Mouse (Mus musculus) midbrain, embryonic 10.5 days (tissue): Measurements from ENCODE around the gene Tarbp2. TPM values are rescaled to one million over a fixed set of nuclear protein-coding genes. Genes with fewer than 3 reads are reported as not detected.
A peak's percentile ranks its signal among the peaks of the same experiment; 100 is the strongest.

ENCODE experiments used
- DNase-seq: peaks from one replicate; pipeline ENCODE4 v3.0.0-alpha.2; 2017; ENCODE audit warnings: low spot score
- H3K27ac ChIP-seq: fragments of 300-500 bp; sonication (generic); replicated peaks from 2 replicates; pipeline ENCODE4 v1.5.1; 2016; ENCODE audit warnings: mild to moderate bottlenecking
- H3K27me3 ChIP-seq: fragments of 300-500 bp; sonication (generic); 2 replicates; pipeline ENCODE4 v1.6.1; 2016; ENCODE audit warnings: low read depth, mild to moderate bottlenecking; ENCODE audit not compliant: poor library complexity, severe bottlenecking
- H3K36me3 ChIP-seq: fragments of 300-500 bp; sonication (generic); 2 replicates; pipeline ENCODE4 v1.6.1; 2016; ENCODE audit warnings: mild to moderate bottlenecking, moderate library complexity
- H3K4me1 ChIP-seq: fragments of 300-500 bp; sonication (generic); 2 replicates; pipeline ENCODE4 v1.6.1; 2016
- H3K4me3 ChIP-seq: fragments of 300-500 bp; sonication (generic); 2 replicates; pipeline ENCODE4 v1.5.1; 2016; ENCODE audit warnings: mild to moderate bottlenecking, moderate library complexity
- H3K9me3 ChIP-seq: fragments of 300-500 bp; sonication (generic); replicated peaks from 2 replicates; pipeline ENCODE4 v1.6.1; 2016; ENCODE audit warnings: mild to moderate bottlenecking
- WGBS: fragments of 180-500 bp; shearing (Covaris S2); methylation state at CpG from one replicate; pipeline ENCODE4 v1.1.7; 2016; 5-methylcytosine and 5-hydroxymethylcytosine counted together
- polyA plus RNA-seq: library from polyadenylated mRNA; unstranded; fragments of >200 nt; fragmentation: Nextera tagmentation; extraction: Ambion mirVana; gene quantifications from 2 replicates; pipeline ENCODE4 v1.2.1, GENCODE M21; 2016

Gene Tarbp2
- polyA plus RNA-seq = 133 and 143 TPM in 2 replicates

DNA sequence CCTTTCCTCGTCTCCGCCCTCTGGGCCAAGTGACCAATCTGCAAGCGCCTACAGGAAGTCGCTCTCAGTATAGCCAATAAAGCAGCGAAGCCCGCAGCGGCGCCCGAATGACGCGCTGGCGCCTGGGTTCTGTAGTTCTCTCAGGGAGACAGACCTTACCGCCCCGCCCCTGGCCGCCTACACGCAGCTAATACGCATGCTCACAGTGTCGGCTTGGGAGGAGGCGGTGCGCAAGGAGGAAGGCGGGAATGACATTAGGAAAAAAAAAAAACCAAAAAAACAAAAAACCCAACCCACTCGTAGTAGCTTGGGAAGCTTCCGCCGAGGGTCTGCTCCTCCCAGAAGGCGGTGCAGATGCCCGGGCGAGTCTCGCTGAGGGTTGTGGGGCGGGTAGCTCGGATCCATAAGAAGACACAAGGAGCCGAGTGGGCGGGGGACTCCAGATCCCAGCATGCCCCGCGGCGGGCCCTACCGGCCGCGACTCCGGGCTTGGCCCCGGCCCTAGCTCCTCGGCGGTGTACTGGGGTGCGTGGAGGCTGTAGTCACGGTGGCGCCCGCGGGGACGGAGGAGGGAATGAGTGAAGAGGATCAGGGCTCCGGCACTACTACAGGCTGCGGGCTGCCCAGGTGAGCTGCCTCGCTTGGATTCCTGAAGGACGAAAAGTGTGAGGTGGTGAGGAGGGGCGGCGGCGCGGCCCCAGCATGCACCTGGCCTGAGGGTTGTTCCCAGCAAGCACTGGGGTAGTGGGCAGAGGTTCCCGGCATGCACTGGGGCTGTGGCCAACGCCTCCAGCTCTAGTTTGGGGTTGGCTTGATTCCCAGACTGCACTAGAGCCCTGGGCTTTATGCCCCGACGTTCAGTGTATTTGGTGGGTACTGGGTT lies at the start of gene Tarbp2:
Gene Tarbp2 (plus strand): TSS at position 217 of the 883 bp plus-strand sequence.
- peaks cover 30% of the 10 kb centered on the region for H3K36me3 ChIP-seq
- WGBS = under 1% methylated on average over 60 of the region's 60 CpGs
- H3K4me3 ChIP-seq = peak within 1 kb of the TSS; percentile 81
- no peaks in the 10 kb centered on the region for H3K27me3 ChIP-seq
- peak within 1 kb of the TSS; percentile 98 for H3K27ac ChIP-seq
- H3K4me1 ChIP-seq = peaks cover 54% of the 10 kb centered on the region
- H3K9me3 ChIP-seq = no peaks in the 10 kb centered on the region
- DNase-seq = peak; percentile 99

GRCm38 (mm10) chr15:102468675-102469370 lies 49.2 kb upstream of the Tarbp2 start:
- Histone ChIP-seq H3K36me3 (peaks cover 21% of the 10 kb centered on the region), H3K27ac (no peak overlapping the region), H3K4me3 (no peak overlapping the region), H3K9me3 (no peaks in the 10 kb centered on the region), H3K4me1 (peaks cover 20% of the 10 kb centered on the region), H3K27me3 (no peaks in the 10 kb centered on the region)
- WGBS = 98% methylated on average over 9 of the region's 9 CpGs
- no peak for DNase-seq

DNA sequence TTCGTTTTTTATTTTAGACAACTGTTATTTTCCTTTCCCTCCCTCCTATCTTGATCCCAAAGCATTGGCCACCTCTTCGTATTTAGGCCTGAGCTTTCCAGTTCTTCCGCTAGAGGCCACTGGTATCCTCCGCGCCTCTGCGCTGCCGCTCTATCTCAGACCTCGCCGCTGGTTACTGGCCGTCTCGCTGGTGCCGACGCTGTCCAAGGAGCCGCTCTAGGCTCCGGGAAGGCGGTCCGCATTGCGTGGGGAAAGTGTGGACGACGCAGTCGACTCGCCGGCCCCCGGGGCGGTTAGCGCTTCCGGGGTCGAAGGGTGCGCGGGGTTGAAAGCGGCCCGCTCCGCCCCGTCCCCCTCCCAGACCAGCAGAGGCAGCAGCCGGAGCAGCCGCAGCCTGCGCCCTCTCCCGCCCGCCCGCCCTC lies 47.8 kb upstream of the Tarbp2 start, which contains the start of gene Pcbp2:
Gene Pcbp2 (plus strand): TSS at position 357 of the 422 bp plus-strand sequence.
- H3K27ac ChIP-seq = peak within 1 kb of the TSS; percentile 99
- peaks cover 34% of the 10 kb centered on the region for H3K36me3 ChIP-seq
- no peaks in the 10 kb centered on the region for H3K9me3 ChIP-seq
- H3K4me1 ChIP-seq = peaks cover 20% of the 10 kb centered on the region
- no peaks in the 10 kb centered on the region for H3K27me3 ChIP-seq
- peak; percentile 97 for DNase-seq
- H3K4me3 ChIP-seq = peak within 1 kb of the TSS; percentile 86
- WGBS = under 1% methylated on average over 30 of the region's 40 CpGs

- Histone ChIP-seq H3K27me3 (no peaks in the 10 kb centered on the region), H3K27ac (peak overlapping the region; percentile 99), H3K4me1 (peaks cover 20% of the 10 kb centered on the region), H3K4me3 (peak overlapping the region; percentile 86), H3K9me3 (no peaks in the 10 kb centered on the region), H3K36me3 (peaks cover 39% of the 10 kb centered on the region)
- peak; percentile 88 for DNase-seq
- WGBS = under 1% methylated on average over 48 of the region's 67 CpGs
Observed at GRCm38 (mm10) chr15:102470605-102471294, 47.2 kb upstream of the Tarbp2 start.

DNA sequence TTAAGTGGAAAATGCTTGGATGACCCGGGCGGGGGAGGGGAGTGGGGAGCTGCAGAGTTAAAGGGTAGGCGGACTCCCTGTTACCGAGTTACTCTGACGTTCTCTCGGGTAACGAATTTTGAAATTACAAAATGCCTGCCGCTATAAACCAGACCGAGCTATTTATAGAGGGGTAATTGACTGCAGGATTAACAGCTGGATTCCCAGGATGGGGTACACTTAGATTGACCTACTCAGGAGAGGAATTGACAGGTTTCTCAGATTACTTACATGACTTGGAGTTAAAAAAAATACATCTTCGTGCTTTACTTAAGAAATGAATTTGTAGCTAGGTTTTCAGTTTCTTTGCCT lies 46.7 kb upstream of the Tarbp2 start:
- under 1% methylated on average over 10 of the region's 10 CpGs for WGBS

GRCm38 (mm10) chr15:102471727-102472126 lies 46.3 kb upstream of the Tarbp2 start:
- H3K9me3 ChIP-seq = no peaks in the 10 kb centered on the region
- DNase-seq = no peak
- peaks cover 49% of the 10 kb centered on the region for H3K36me3 ChIP-seq
- peaks cover 20% of the 10 kb centered on the region for H3K4me1 ChIP-seq
- no peaks in the 10 kb centered on the region for H3K27me3 ChIP-seq
- H3K4me3 ChIP-seq = peak overlapping the region; percentile 86
- H3K27ac ChIP-seq = no peak overlapping the region

More for the DNA sequence above, 46.7 kb upstream of the Tarbp2 start:
- no peaks in the 10 kb centered on the region for H3K27me3 ChIP-seq
- H3K27ac ChIP-seq = peak overlapping the region; percentile 99
- H3K36me3 ChIP-seq = peaks cover 44% of the 10 kb centered on the region
- H3K4me1 ChIP-seq = peaks cover 20% of the 10 kb centered on the region
- DNase-seq = no peak
- peak overlapping the region; percentile 86 for H3K4me3 ChIP-seq
- H3K9me3 ChIP-seq = no peaks in the 10 kb centered on the region

- Histone ChIP-seq H3K4me1 (peaks cover 20% of the 10 kb centered on the region), H3K4me3 (peak overlapping the region; percentile 21; the same call in 1 of the 2 replicates), H3K9me3 (no peaks in the 10 kb centered on the region), H3K27ac (no peak overlapping the region), H3K36me3 (peaks cover 64% of the 10 kb centered on the region), H3K27me3 (no peaks in the 10 kb centered on the region)
- no peak for DNase-seq
- 79% methylated on average over 2 of the region's 2 CpGs for WGBS
Observed at GRCm38 (mm10) chr15:102473246-102473645, 44.7 kb upstream of the Tarbp2 start.

GRCm38 (mm10) chr15:102474520-102474919 lies 43.5 kb upstream of the Tarbp2 start:
- Histone ChIP-seq H3K4me3 (no peak overlapping the region), H3K4me1 (peaks cover 20% of the 10 kb centered on the region), H3K36me3 (peaks cover 68% of the 10 kb centered on the region), H3K27ac (no peak overlapping the region), H3K9me3 (no peaks in the 10 kb centered on the region), H3K27me3 (no peaks in the 10 kb centered on the region)
- DNase-seq = no peak
- WGBS = 91% methylated on average over 2 of the region's 2 CpGs

GRCm38 (mm10) chr15:102483136-102483535 lies 34.9 kb upstream of the Tarbp2 start:
- no peak overlapping the region for H3K27ac ChIP-seq
- 95% methylated on average over 3 of the region's 3 CpGs for WGBS
- H3K4me3 ChIP-seq = no peak overlapping the region
- H3K27me3 ChIP-seq = no peaks in the 10 kb centered on the region
- H3K4me1 ChIP-seq = no peaks in the 10 kb centered on the region
- H3K9me3 ChIP-seq = no peaks in the 10 kb centered on the region
- H3K36me3 ChIP-seq = peaks cover 97% of the 10 kb centered on the region
- DNase-seq = no peak

GRCm38 (mm10) chr15:102485853-102486252 lies 32.1 kb upstream of the Tarbp2 start:
- Histone ChIP-seq H3K4me1 (no peaks in the 10 kb centered on the region), H3K9me3 (no peaks in the 10 kb centered on the region), H3K27ac (no peak overlapping the region), H3K4me3 (no peak overlapping the region), H3K27me3 (no peaks in the 10 kb centered on the region), H3K36me3 (peaks cover 99% of the 10 kb centered on the region)
- 89% methylated on average over 12 of the region's 12 CpGs for WGBS
- DNase-seq = no peak

GRCm38 (mm10) chr15:102487664-102488063 lies 30.3 kb upstream of the Tarbp2 start:
- Histone ChIP-seq H3K27ac (no peak overlapping the region), H3K27me3 (no peaks in the 10 kb centered on the region), H3K36me3 (peaks cover 100% of the 10 kb centered on the region), H3K4me3 (no peak overlapping the region), H3K9me3 (no peaks in the 10 kb centered on the region), H3K4me1 (no peaks in the 10 kb centered on the region)
- WGBS = 77% methylated on average over 1 of the region's 1 CpGs
- no peak for DNase-seq

DNA sequence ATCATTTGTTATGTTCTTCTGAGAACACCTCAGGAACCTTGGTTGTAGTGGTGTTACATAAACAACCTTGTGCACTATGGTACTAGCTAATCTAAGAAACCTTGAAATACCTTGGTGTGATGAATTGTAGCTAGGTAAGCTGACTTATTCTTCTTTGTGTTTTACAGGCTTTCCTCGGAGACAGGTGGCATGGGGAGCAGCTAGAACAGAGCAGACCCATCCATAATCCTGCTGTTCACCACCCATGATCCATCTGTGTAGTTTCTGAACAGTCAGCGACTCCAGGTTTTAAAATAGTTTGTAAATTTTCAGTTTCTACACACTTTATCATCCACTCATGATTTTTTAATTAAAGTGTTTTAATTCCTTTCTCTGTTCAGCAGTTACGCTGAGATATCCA lies 19.7 kb upstream of the Tarbp2 start:
- no peak for DNase-seq
- no peaks in the 10 kb centered on the region for H3K9me3 ChIP-seq
- H3K4me1 ChIP-seq = no peaks in the 10 kb centered on the region
- H3K27ac ChIP-seq = no peak overlapping the region
- H3K36me3 ChIP-seq = peaks cover 99% of the 10 kb centered on the region
- 91% methylated on average over 3 of the region's 3 CpGs for WGBS
- H3K4me3 ChIP-seq = no peak overlapping the region
- H3K27me3 ChIP-seq = no peaks in the 10 kb centered on the region
